Mouse (Mus musculus): ENCODE data around the gene Fmo5.

DNA sequence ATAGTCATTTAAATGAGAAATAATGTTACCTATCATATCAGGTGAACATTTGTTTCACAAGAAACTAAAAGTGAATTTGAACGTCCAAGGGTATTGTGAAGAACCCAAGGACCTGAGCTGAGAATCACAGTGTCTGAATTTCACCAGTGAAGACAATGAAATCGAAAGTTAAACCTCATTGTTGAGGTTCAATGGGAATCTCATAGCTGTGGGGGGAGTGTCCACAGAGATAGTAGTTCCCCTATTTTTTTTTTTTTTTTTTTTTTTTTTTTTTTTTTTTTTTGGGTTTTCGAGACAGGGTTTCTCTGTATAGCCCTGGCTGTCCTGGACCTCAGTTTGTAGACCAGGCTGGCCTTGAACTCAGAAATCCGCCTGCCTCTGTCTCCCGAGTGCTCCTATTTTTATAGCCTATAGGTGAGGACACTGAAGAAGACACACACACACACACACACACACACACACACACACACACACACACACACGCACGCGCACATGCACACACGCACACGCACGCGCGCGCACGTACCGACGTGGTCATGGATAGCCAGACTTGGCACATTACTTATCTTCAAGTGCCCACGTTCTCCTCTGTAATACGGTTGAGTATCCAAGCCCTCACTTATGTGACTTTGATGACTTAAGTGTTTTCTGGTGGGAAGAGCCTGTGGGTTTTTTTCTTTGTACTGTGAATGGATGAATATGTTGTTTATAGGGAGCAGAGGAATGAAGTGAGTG lies 11.3 kb upstream of the Fmo5 start:
- TF ChIP-seq CTCF (IDR thresholded peaks at IDR 0.05; ENCODE audit: extremely low read depth, insufficient read depth, low read length) (no peak), POLR2A (IDR thresholded peaks at IDR 0.05; ENCODE audit: extremely low read depth, insufficient read depth, low read length) (no peak)
